Mouse (Mus musculus): ENCODE measurements at regions not wholly inside any gene's neighbourhood (a gene's known extent, or its start where the extent isn't known, plus 50 kb on each side); places are given as distances from the start of the nearest gene placed in this dataset.

DNA sequence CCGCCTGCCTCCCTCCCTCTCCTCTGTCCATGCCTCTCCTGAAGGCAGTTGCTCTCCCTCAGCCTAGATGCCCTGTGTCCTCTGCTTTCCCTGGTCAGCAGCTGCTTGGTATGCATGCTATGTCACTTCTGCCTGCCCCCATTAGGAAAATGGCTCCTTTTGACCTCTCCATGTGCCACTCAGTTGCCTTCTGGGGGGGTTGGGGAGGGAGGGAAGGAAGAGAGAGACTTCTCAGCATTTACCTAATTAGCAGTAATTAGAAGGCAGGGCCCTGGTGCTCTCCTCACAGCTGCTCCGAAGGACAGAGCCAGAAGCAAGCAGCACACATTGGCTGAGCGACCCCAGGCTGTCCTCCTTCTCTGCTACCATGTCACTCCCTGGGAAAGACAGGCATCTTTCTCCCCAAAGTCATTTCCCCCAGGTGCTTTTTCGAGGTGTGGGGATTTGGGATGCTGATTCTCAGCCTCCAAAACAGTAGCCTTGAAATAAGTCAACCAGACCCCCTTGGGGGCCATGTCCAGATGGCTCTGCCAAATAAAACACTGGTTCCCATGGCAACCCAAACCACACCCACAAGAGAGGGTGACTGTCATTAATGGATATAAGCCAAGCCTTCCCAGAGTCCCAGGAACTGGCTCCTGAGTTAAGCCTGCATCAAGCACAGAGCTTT is 145.7 kb upstream of the Cadm1 start:
- no peaks in the 10 kb centered on the region for H3K36me3 ChIP-seq (ENCODE audit: control insufficient read depth, insufficient read depth, low read length)
- no peak overlapping the region for H3K4me3 ChIP-seq
- no peak overlapping the region for H3K27ac ChIP-seq
- WGBS = 50% methylated on average over 4 of the region's 4 CpGs
- TF ChIP-seq POLR2A (IDR thresholded peaks at IDR 0.05; ENCODE audit: insufficient read depth, low read depth, low read length) (no peak), EP300 (IDR thresholded peaks at IDR 0.05; ENCODE audit: insufficient read depth, low read depth, low read length) (no peak), CTCF (IDR thresholded peaks at IDR 0.05) (no peak)
- H3K79me2 ChIP-seq (replicated peaks; ENCODE audit: control insufficient read depth, insufficient read depth, low read length) = no peaks in the 10 kb centered on the region
- H3K4me1 ChIP-seq (ENCODE audit: control insufficient read depth, insufficient read depth, low read length) = no peaks in the 10 kb centered on the region
- no peak for DNase-seq
- peaks cover 2% of the 10 kb centered on the region; the same call in 1 of the 2 replicates for H3K27me3 ChIP-seq (ENCODE audit: control insufficient read depth, insufficient read depth, low read length)
- no peak overlapping the region for H3K9ac ChIP-seq (ENCODE audit: low read depth, low read length)
- intact Hi-C loops (cut with DNase I) = no loop called here

DNA sequence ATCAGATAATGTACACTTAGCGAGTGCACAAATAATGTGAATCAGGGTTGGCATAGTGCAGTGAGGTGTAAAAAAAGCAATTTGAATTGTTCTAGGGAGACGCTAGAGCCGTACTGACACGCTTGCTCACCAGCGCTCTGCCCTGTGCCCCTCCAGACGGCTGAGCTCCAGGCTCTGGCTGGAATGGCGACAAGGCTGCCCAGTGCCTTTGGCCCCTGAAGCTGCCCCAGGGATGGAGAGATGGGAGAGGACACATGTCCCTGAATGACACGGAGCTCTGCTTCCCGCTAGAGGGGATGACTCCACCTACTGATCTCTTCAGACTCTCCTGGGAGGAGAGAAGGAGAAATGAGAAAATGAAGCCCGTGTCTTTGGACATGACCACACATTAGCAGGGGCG is 143.3 kb upstream of the Cadm1 start:
- Histone ChIP-seq H3K27ac (no peak overlapping the region), H3K27me3 (ENCODE audit: control insufficient read depth, insufficient read depth, low read length) (peaks cover 2% of the 10 kb centered on the region; the same call in 1 of the 2 replicates), H3K4me3 (no peak overlapping the region), H3K4me1 (ENCODE audit: control insufficient read depth, insufficient read depth, low read length) (no peaks in the 10 kb centered on the region), H3K9ac (ENCODE audit: low read depth, low read length) (no peak overlapping the region), H3K79me2 (replicated peaks; ENCODE audit: control insufficient read depth, insufficient read depth, low read length) (no peaks in the 10 kb centered on the region), H3K36me3 (ENCODE audit: control insufficient read depth, insufficient read depth, low read length) (no peaks in the 10 kb centered on the region)
- no peak for TF ChIP-seq POLR2A (IDR thresholded peaks at IDR 0.05; ENCODE audit: insufficient read depth, low read depth, low read length)
- intact Hi-C loops (cut with DNase I) = no loop called here
- no peak for DNase-seq
- 82% methylated on average over 11 of the region's 11 CpGs for WGBS

DNA sequence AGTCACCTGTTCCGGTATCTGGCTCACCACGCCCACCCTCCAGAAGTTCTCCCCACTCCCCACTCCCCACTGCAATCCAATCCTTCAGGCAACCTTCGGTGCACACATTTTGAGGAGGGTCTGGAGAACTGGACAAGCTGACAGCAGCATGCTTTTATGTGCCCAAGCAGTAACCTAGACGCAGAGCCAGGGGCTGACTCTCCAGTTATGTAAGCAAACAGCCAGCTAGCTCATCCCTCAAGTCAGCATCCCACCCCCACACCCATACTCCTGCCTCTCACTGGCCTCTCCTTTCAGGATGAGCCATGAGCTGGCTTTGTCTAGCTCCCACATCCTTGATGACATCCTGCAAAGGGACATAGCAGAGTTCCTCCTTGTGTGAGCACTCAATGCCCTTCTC is 142.8 kb upstream of the Cadm1 start:
- Histone ChIP-seq H3K27ac (no peak overlapping the region), H3K27me3 (ENCODE audit: control insufficient read depth, insufficient read depth, low read length) (peaks cover 2% of the 10 kb centered on the region; the same call in 1 of the 2 replicates)
- 73% methylated on average over 4 of the region's 4 CpGs for WGBS

GRCm38 (mm10) chr9:47387716-47388300 is 142.2 kb upstream of the Cadm1 start:
- no peak for DNase-seq
- Histone ChIP-seq H3K27me3 (ENCODE audit: control insufficient read depth, insufficient read depth, low read length) (peaks cover 2% of the 10 kb centered on the region; the same call in 1 of the 2 replicates), H3K79me2 (replicated peaks; ENCODE audit: control insufficient read depth, insufficient read depth, low read length) (no peaks in the 10 kb centered on the region), H3K4me3 (no peak overlapping the region), H3K27ac (no peak overlapping the region), H3K4me1 (ENCODE audit: control insufficient read depth, insufficient read depth, low read length) (no peaks in the 10 kb centered on the region), H3K9ac (ENCODE audit: low read depth, low read length) (no peak overlapping the region), H3K36me3 (ENCODE audit: control insufficient read depth, insufficient read depth, low read length) (no peaks in the 10 kb centered on the region)
- TF ChIP-seq POLR2A (IDR thresholded peaks at IDR 0.05; ENCODE audit: insufficient read depth, low read depth, low read length) (no peak), EP300 (IDR thresholded peaks at IDR 0.05; ENCODE audit: insufficient read depth, low read depth, low read length) (no peak), CTCF (IDR thresholded peaks at IDR 0.05) (no peak)
- intact Hi-C loops (cut with DNase I) = no loop called here
- WGBS = 69% methylated on average over 8 of the region's 8 CpGs

More for the DNA sequence above, 142.8 kb upstream of the Cadm1 start:
- no peak for DNase-seq
- H3K9ac ChIP-seq (ENCODE audit: low read depth, low read length) = no peak overlapping the region
- no peaks in the 10 kb centered on the region for H3K36me3 ChIP-seq (ENCODE audit: control insufficient read depth, insufficient read depth, low read length)
- no peak overlapping the region for H3K4me3 ChIP-seq
- intact Hi-C loops (cut with DNase I) = no loop called here
- no peaks in the 10 kb centered on the region for H3K4me1 ChIP-seq (ENCODE audit: control insufficient read depth, insufficient read depth, low read length)
- H3K79me2 ChIP-seq (replicated peaks; ENCODE audit: control insufficient read depth, insufficient read depth, low read length) = no peaks in the 10 kb centered on the region
- TF ChIP-seq POLR2A (IDR thresholded peaks at IDR 0.05; ENCODE audit: insufficient read depth, low read depth, low read length) = no peak
- TF ChIP-seq EP300 (IDR thresholded peaks at IDR 0.05; ENCODE audit: insufficient read depth, low read depth, low read length) = no peak
- TF ChIP-seq CTCF (IDR thresholded peaks at IDR 0.05) = no peak

- H3K9ac ChIP-seq (ENCODE audit: low read depth, low read length) = no peak overlapping the region
- no peak for TF ChIP-seq EP300 (IDR thresholded peaks at IDR 0.05; ENCODE audit: insufficient read depth, low read depth, low read length)
- no peak for TF ChIP-seq CTCF (IDR thresholded peaks at IDR 0.05)
- TF ChIP-seq POLR2A (IDR thresholded peaks at IDR 0.05; ENCODE audit: insufficient read depth, low read depth, low read length) = no peak
- WGBS = 87% methylated on average over 6 of the region's 6 CpGs
- intact Hi-C loops (cut with DNase I) = no loop called here
- H3K27me3 ChIP-seq (ENCODE audit: control insufficient read depth, insufficient read depth, low read length) = no peaks in the 10 kb centered on the region
- DNase-seq = no peak
- no peaks in the 10 kb centered on the region for H3K36me3 ChIP-seq (ENCODE audit: control insufficient read depth, insufficient read depth, low read length)
- no peak overlapping the region for H3K27ac ChIP-seq
- H3K4me1 ChIP-seq (ENCODE audit: control insufficient read depth, insufficient read depth, low read length) = no peaks in the 10 kb centered on the region
- no peak overlapping the region for H3K4me3 ChIP-seq
- H3K79me2 ChIP-seq (replicated peaks; ENCODE audit: control insufficient read depth, insufficient read depth, low read length) = no peaks in the 10 kb centered on the region
These were observed 140.1 kb upstream of the Cadm1 start for GRCm38 (mm10) chr9:47389901-47390300.

DNA sequence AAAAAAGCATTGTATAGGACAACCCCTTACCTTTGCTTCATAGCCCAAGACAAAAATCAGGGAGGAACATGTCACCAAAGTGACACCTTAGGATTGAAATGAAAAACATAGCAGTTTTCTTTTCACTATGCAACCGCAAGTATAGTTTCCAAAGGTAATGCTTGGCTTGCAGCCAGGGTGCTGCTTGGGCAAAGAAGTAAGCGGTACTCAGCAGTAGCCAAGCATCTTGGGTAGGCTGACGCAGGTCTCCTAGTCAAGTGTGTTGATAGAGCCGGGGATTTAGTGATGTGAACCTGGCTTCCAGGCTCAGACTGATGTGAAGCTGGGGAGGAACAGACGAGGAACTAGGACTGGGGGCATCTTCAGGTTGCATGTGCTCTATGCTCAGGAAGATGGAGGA is 138.3 kb upstream of the Cadm1 start:
- WGBS = 75% methylated on average over 5 of the region's 5 CpGs
- intact Hi-C loops (cut with DNase I) = no loop called here

More for the DNA sequence above, 138.3 kb upstream of the Cadm1 start:
- Histone ChIP-seq H3K27ac (no peak overlapping the region), H3K4me3 (no peak overlapping the region), H3K36me3 (ENCODE audit: control insufficient read depth, insufficient read depth, low read length) (no peaks in the 10 kb centered on the region), H3K4me1 (ENCODE audit: control insufficient read depth, insufficient read depth, low read length) (no peaks in the 10 kb centered on the region), H3K79me2 (replicated peaks; ENCODE audit: control insufficient read depth, insufficient read depth, low read length) (no peaks in the 10 kb centered on the region), H3K9ac (ENCODE audit: low read depth, low read length) (no peak overlapping the region), H3K27me3 (ENCODE audit: control insufficient read depth, insufficient read depth, low read length) (no peaks in the 10 kb centered on the region)
- no peak for TF ChIP-seq EP300 (IDR thresholded peaks at IDR 0.05; ENCODE audit: insufficient read depth, low read depth, low read length)
- no peak for TF ChIP-seq CTCF (IDR thresholded peaks at IDR 0.05)
- TF ChIP-seq POLR2A (IDR thresholded peaks at IDR 0.05; ENCODE audit: insufficient read depth, low read depth, low read length) = no peak
- no peak for DNase-seq

Measured in heart, adult 2 months (tissue).